Mouse (Mus musculus) kidney, adult 2 months (tissue): ENCODE measurements around the gene Rac1. TPM values are rescaled to one million over a fixed set of nuclear protein-coding genes. Genes with fewer than 3 reads are reported as not detected.

Experiments
- DNase-seq: peaks from one replicate; pipeline ENCODE4 v3.0.0; 2021
- H3K27ac ChIP-seq: fragments of 200-500 bp; 2 replicates; pipeline ENCODE4 v1.5.1; 2012; ENCODE audit warnings: low read depth, low read length, control low read depth, inconsistent platforms; ENCODE audit not compliant: insufficient read depth
- H3K27me3 ChIP-seq: fragments of 200-500 bp; replicated peaks from 2 replicates; pipeline ENCODE4 v1.6.1; 2012; ENCODE audit warnings: mild to moderate bottlenecking, moderate library complexity, low read length, inconsistent platforms; ENCODE audit not compliant: control insufficient read depth, insufficient read depth
- H3K36me3 ChIP-seq: fragments of 200-500 bp; 2 replicates; pipeline ENCODE4 v1.6.1; 2012; ENCODE audit warnings: mild to moderate bottlenecking, moderate library complexity, low read length, inconsistent platforms; ENCODE audit not compliant: control insufficient read depth, insufficient read depth
- H3K4me1 ChIP-seq: fragments of 200-500 bp; 2 replicates; pipeline ENCODE4 v1.6.1; 2011; ENCODE audit warnings: low read length; ENCODE audit not compliant: control insufficient read depth, insufficient read depth
- H3K4me3 ChIP-seq: fragments of 200-500 bp; 2 replicates; pipeline ENCODE4 v1.5.1; 2011; ENCODE audit warnings: mild to moderate bottlenecking, low read depth, low read length, control low read depth; ENCODE audit not compliant: insufficient read depth
- CTCF ChIP-seq: fragments of 200-500 bp; conservative IDR thresholded peaks from 2 replicates; pipeline ENCODE4 v1.5.1; 2011; ENCODE audit warnings: low read depth, mild to moderate bottlenecking, control low read depth, low read length, moderate library complexity, mixed read lengths; ENCODE audit not compliant: insufficient read depth, insufficient read length
- POLR2A ChIP-seq: fragments of 200-500 bp; IDR thresholded peaks from one replicate; pipeline ENCODE4 v1.6.1; 2011; ENCODE audit warnings: low read depth, low read length, control low read depth
- WGBS: fragments of 180-500 bp; shearing (Covaris S2); methylation state at CpG from one replicate; pipeline ENCODE4 v1.1.7; 2018; 5-methylcytosine and 5-hydroxymethylcytosine counted together
- polyA plus RNA-seq: library from polyadenylated mRNA; depleted of rRNA; stranded (reverse); fragments of >200 nt; gene quantifications from 2 replicates; pipeline ENCODE4 v1.2.3, GENCODE M21; 2012

Gene Rac1
- polyA plus RNA-seq, 1 experiment: 277 TPM

DNA sequence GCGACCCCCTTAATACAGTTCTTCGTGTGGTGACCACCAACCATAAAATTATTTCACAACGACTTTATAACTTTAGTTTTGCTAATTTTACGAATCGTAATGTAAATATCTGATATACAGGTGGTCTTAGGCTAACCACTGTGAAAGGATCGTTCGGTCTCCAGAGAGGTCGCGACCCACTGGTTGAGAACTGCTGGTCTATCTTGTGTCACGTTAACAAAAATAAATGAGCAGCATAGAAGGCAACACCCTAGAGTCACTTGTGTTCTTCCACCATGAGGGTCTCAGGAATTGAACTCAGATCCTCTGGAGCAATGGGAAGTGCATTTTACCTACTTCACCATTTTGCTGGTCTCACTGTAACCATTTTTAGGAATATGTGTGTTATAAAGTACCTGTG is 20.0 kb upstream of the Rac1 start:
- Histone ChIP-seq H3K4me1 (peaks cover 9% of the 10 kb centered on the region; the same call in 1 of the 2 replicates), H3K27ac (no peak overlapping the region), H3K36me3 (no peaks in the 10 kb centered on the region), H3K27me3 (no peaks in the 10 kb centered on the region), H3K4me3 (no peak overlapping the region)
- DNase-seq: no peak
- no peak for TF ChIP-seq CTCF
- no peak for TF ChIP-seq POLR2A
- WGBS: 54% methylated on average over 10 of the region's 10 CpGs

DNA sequence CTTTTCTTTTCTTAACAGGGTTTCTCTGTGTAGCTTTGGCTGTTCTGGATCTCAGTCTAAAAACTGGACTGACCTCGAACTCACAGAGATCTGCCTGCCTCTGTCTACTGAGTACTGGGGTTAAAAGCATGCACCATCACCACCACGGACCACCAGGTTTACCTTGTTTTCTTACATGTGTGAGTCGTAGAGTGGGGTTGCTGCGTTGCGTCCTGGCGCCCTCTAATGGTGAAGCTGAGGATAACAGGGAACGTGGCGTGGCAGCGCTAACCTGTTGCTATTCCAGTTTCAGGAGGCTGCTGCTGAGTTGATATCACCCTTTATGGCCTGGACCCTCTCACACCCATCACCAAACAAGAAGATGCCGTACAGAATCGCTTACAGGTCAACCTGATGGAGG is 19.5 kb upstream of the Rac1 start:
- H3K4me1 ChIP-seq: peaks cover 9% of the 10 kb centered on the region; the same call in 1 of the 2 replicates
- no peaks in the 10 kb centered on the region for H3K36me3 ChIP-seq
- TF ChIP-seq POLR2A: no peak
- TF ChIP-seq CTCF: peak; percentile 100; the same call in 1 of the 2 replicates
- no peak overlapping the region for H3K27ac ChIP-seq
- H3K27me3 ChIP-seq: no peaks in the 10 kb centered on the region
- 5% methylated on average over 11 of the region's 11 CpGs for WGBS
- H3K4me3 ChIP-seq: no peak overlapping the region
- peak; percentile 87 for DNase-seq

DNA sequence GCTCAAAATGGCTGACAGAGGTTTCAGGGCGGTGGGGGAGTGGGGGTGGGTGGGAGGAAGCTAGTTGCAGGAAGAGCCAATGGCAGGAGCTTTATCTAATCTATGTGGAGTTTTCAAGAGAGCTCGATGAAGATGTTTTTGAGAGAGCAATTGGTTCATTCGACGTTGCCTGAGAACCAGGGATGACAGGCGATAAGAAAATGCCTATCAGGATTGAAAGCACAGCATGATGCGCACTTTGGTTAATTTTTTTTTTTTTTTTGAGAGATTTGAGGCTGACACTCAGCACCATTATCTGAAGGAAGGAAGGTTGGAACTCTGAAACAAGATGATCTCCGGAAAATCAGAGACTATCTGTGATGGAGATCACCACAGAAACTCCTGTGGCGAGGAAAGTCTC is 11.3 kb upstream of the Rac1 start:
- no peak overlapping the region for H3K27ac ChIP-seq
- whole genome bisulfite sequencing: 89% methylated on average over 8 of the region's 8 CpGs
- DNase-seq: no peak
- H3K27me3 ChIP-seq: no peaks in the 10 kb centered on the region
- H3K36me3 ChIP-seq: no peaks in the 10 kb centered on the region
- no peak overlapping the region for H3K4me3 ChIP-seq
- H3K4me1 ChIP-seq: no peaks in the 10 kb centered on the region
- TF ChIP-seq CTCF (no peak), POLR2A (no peak)

DNA sequence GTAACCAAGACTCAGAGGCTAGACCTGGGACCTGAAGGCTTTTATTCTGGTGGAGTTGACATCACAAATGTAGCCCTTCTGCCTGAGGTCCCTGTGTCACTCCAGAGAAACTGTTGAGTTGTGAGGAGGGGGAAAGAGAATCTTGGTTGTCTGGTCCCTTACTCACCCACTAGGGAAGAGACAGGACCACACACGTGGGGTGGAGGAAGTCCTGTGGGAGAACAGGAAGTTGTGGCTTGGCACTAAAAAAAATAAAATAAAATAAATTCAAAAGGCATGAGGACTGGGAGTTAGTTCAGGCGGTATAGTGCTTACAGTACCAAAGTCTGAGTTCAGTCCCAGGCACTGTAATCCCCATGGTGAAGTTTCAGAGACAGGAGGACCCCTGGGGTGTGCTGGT is 9.2 kb upstream of the Rac1 start:
- Histone ChIP-seq H3K27me3 (no peaks in the 10 kb centered on the region), H3K4me1 (no peaks in the 10 kb centered on the region), H3K4me3 (no peak overlapping the region), H3K27ac (no peak overlapping the region), H3K36me3 (no peaks in the 10 kb centered on the region)
- no peak for DNase-seq
- 37% methylated on average over 2 of the region's 2 CpGs for WGBS
- TF ChIP-seq POLR2A (no peak), CTCF (no peak)

DNA sequence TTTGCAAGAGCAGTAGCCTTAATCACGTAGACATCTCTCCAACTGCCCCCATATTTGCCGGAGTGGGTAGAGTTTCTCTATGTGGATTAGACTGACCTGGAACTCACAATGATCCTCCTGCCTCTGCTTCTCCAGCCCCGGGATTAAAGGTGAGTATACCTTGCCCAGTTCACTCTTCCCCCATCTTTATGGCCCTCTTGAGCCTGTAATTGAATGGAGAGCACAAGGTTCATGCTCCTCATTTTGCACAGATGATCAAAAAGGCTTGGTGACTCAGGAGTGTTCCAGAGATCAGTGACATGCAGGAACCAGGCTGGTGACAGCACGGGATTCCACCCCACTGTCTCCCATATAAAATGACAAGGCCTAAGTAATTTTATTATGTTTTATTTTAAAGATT is 7.1 kb upstream of the Rac1 start:
- no peak for DNase-seq
- WGBS: 81% methylated on average over 4 of the region's 4 CpGs
- Histone ChIP-seq H3K4me3 (no peak overlapping the region), H3K27ac (no peak overlapping the region), H3K27me3 (no peaks in the 10 kb centered on the region), H3K36me3 (no peaks in the 10 kb centered on the region), H3K4me1 (no peaks in the 10 kb centered on the region)
- TF ChIP-seq POLR2A (no peak), CTCF (no peak)

DNA sequence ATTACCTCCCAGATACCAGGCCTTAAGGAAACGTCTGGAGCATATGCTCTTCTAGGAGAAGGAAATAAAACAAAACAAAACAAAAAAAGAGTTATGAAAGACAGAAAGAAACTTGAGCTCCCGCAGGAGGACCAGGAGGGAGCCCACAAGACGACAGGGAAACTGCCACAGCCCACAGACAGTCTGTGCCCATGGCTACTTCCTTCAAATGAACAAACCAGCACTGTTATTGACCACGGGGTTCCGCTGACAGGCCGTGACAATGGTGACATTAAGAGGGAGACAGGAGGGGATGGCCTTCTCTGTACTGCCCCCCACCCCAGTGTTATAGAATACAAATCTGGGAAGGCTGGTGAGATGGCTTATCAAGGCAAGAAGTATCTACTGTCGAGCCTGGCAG is 2.9 kb upstream of the Rac1 start:
- no peak for DNase-seq
- Histone ChIP-seq H3K36me3 (no peaks in the 10 kb centered on the region), H3K4me1 (peaks cover 9% of the 10 kb centered on the region), H3K27ac (no peak overlapping the region), H3K27me3 (no peaks in the 10 kb centered on the region), H3K4me3 (no peak overlapping the region)
- no peak for TF ChIP-seq CTCF
- TF ChIP-seq POLR2A: no peak
- WGBS: 71% methylated on average over 7 of the region's 7 CpGs

DNA sequence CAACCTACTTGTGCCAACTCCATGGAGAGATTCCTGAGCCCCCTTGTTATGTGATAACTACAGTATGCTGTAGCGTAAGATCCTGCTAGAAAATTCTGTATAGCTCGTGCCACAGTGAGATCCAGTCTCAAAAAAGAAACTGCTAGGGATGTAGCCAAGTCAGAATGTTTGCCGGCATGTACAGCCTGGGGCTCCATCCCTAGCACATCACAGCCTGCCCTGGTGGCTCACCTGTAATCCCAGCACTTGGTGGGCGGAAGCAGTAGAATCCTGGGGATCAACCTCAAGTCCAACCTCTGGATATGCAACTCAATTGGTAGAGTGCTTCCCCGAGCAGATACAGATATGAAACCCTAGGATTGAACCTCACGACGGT is 460 bp upstream of the Rac1 start:
- no peaks in the 10 kb centered on the region for H3K27me3 ChIP-seq
- peak overlapping the region; percentile 93 for H3K27ac ChIP-seq
- no peak for DNase-seq
- peak overlapping the region; percentile 82 for H3K4me3 ChIP-seq
- TF ChIP-seq POLR2A (no peak), CTCF (no peak)
- peaks cover 21% of the 10 kb centered on the region for H3K4me1 ChIP-seq
- H3K36me3 ChIP-seq: no peaks in the 10 kb centered on the region
- 13% methylated on average over 7 of the region's 7 CpGs for WGBS

DNA sequence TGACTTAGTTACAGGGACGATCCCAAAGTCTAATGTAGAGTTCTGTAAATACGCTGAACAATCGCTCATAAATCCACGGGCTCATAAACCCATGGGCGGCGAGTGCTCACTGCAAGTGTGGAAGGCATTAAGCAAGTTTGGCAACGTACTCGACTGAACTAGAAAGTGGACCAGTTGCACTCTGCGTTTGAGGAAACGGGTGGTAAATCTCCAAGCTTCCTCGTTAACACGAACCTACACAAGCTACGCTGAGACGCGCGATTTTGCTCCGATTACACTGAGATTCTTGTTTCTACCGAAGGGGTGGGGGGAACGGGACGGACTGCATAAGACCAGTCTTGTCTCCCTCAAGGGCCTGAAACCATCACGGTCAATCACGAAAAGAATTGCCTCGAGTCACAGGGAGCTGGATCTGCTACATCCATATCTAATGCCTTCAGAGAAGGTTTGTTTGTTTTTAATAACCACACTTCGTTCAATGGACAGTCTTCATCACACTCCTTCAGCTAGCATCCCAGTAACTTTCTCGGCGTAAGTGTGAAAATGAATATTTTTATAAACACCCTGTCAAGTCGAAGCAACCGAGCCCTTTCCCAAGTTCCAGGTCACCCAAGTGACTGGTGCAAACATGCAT is 1.0 kb downstream of the Rac1 start:
- under 1% methylated on average over 28 of the region's 28 CpGs for WGBS

More for the DNA sequence above, 1.0 kb downstream of the Rac1 start:
- DNase-seq: peak; percentile 60
- H3K36me3 ChIP-seq: no peaks in the 10 kb centered on the region
- no peak for TF ChIP-seq POLR2A
- TF ChIP-seq CTCF: no peak
- H3K27me3 ChIP-seq: no peaks in the 10 kb centered on the region
- H3K4me3 ChIP-seq: peak overlapping the region; percentile 78
- H3K27ac ChIP-seq: peak overlapping the region; percentile 93
- H3K4me1 ChIP-seq: peaks cover 21% of the 10 kb centered on the region
